Mouse (Mus musculus) c-Kit-positive CD71-positive TER-119-positive erythroid progenitor cells, embryonic 14.5 days (primary cell): Measurements from ENCODE around the gene Galt.
"Not testable (repeated sequence)": the region's sequence is repeated elsewhere in the genome, so short reads cannot be mapped to it uniquely, and the experiment has no call there.

Experiments used
- DNase-seq: peaks from one replicate; pipeline ENCODE4 v3.0.0-alpha.2; 2013; ENCODE audit warnings: low spot score

The Galt gene

DNA sequence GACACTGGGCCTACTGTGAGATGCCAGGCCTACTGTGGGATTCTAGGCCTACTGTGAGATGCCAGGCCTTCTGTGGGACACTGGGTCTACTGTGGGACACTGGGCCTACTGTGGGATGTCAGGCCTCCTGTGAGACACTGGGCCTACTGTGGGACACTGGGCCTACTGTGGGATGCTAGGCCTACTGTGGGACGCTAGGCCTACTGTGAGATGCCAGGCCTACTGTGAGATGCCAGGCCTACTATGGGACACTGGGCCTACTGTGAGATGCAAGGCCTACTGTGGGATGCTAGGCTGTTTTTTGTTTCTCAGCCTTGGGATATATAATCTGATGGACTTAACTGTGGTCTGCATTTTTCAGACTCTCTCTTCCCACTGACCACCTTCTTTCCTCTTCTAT lies 20.8 kb downstream of the Galt start:
- DNase-seq = not testable (repeated sequence)

DNA sequence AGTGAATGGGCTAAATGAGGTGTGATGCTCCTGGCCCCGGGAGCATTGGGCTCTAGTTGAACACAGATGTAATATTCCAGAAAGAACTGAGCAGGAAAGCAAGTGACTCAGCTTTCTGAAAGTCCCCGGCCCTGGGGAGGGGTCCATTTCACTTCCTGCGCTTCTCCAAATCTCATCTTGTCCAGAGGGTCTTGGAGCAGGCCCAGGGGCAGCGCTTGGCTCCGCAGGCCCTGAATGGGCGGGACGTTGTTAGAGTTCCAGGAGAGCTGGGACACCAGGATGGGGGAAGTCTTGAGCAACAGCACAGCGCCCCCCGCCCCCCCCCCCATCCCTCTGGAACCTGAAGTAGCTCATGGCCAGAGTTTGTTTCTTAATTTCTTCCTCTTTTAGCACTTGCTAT lies 26.2 kb downstream of the Galt start:
- DNase-seq = not testable (repeated sequence)

DNA sequence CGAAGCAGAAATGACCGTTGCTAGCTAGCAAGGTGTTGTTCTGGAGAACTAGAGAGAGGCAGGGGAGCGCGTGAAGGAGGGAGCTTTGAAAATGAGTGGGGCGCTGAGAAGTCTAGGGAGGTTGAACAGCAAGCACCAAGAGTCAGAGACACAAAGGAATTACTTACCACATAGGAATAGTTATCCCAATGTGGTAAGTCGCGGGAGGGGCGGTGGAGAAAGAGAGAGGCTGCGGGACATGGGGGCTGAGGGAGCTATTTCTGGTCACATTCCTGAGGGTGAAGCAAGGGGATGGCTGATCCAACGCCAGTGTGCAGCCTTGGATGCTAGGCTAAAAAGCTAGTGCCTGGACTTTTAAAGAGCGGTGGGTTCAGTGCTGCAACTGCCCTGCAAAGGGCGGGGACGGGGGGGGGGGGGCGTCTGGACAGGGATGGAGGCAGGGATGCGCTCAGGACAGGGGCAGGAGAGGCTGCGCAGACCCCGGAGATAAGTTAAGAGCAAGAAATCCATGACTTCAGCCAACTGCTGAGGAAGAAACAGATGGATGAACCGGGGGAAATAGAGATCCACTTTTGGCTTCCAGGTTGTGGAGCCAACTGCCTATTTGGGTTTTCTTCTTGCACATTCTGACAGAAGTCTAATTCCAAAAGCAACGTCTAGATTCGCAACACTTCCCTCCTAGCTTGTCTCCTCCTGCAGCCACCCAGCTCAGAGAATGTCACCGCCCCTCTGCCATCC lies 26.9 kb downstream of the Galt start:
- DNase-seq = not testable (repeated sequence)

DNA sequence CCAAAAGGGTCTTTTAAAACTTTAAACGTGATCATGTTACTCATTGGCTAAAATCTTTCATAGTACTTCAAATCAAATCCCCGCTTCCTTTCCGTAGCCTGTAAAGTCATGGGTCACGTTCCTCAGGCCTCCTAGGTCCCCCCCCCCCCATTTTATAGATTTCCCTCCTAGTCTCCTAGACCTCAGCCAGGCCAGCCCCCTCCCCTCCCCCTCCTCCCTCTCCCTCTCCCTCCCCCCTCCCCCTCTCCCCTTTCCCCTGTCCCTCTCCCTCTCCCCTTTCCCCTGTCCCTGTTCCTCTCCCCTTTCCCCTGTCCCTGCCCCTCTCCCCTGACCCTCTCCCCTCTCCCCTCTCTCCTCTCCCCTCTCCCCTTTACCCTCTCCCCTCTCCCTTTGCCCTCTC lies 27.7 kb downstream of the Galt start:
- not testable (repeated sequence) for DNase-seq

DNA sequence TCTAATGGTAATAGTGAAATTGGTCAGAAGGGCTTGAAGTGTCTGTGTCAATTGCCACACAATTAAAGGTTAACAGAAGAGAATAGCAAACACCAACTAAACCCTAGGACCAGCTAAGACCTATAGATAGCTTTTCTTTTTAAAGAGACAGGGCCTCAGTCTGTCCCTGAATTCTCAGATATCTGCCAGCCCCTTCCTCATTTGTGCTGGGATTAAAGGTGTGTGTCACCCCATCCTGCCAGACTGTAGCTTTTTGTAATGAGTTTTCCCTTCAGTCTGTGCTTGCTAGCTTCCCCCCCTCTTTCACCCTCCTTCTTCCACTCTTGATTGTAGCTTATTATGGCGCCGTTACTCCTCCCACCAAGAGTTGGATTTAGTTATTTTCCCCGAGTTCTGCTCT lies 28.2 kb downstream of the Galt start:
- not testable (repeated sequence) for DNase-seq
